Mouse (Mus musculus) liver, embryonic 11.5 days (tissue): ENCODE measurements around the gene Ipcef1. TPM values are rescaled to one million over a fixed set of nuclear protein-coding genes. Genes with fewer than 3 reads are reported as not detected.

Experiments used
- polyA plus RNA-seq: library from polyadenylated mRNA; unstranded; fragments of >200 nt; fragmentation: Nextera tagmentation; extraction: Ambion mirVana; gene quantifications from 2 replicates; pipeline ENCODE4 v1.2.1, GENCODE M21; 2014

Ipcef1 gene
- polyA plus RNA-seq, 1 experiment from 2014 or later = 0.47 TPM

Other genes with a start within 250 kb of the Ipcef1 start
- 8.4 and 8.7 TPM in 2 replicates for gene Cnksr3, start 159.8 kb upstream of the Ipcef1 start, polyA plus RNA-seq